Mouse (Mus musculus): ENCODE measurements around the gene Aldh1l2. TPM values are rescaled to one million over a fixed set of nuclear protein-coding genes. Genes with fewer than 3 reads are reported as not detected.
"Not testable (repeated sequence)": the region's sequence is repeated elsewhere in the genome, so short reads cannot be mapped to it uniquely, and the experiment has no call there.

Gene Aldh1l2
- total RNA-seq (2021), result 1 to 10 TPM; 1.6 to 1.9 TPM
- long read RNA-seq, result 0 reads

GRCm38 (mm10) chr10:83533910-83534283, at the start of gene Aldh1l2:
TSS of gene Aldh1l2 (minus strand) at chr10:83534140.
- peak; percentile 15 to 42 for DNase-seq (ENCODE audit: low spot score in 2 of 2)

DNA sequence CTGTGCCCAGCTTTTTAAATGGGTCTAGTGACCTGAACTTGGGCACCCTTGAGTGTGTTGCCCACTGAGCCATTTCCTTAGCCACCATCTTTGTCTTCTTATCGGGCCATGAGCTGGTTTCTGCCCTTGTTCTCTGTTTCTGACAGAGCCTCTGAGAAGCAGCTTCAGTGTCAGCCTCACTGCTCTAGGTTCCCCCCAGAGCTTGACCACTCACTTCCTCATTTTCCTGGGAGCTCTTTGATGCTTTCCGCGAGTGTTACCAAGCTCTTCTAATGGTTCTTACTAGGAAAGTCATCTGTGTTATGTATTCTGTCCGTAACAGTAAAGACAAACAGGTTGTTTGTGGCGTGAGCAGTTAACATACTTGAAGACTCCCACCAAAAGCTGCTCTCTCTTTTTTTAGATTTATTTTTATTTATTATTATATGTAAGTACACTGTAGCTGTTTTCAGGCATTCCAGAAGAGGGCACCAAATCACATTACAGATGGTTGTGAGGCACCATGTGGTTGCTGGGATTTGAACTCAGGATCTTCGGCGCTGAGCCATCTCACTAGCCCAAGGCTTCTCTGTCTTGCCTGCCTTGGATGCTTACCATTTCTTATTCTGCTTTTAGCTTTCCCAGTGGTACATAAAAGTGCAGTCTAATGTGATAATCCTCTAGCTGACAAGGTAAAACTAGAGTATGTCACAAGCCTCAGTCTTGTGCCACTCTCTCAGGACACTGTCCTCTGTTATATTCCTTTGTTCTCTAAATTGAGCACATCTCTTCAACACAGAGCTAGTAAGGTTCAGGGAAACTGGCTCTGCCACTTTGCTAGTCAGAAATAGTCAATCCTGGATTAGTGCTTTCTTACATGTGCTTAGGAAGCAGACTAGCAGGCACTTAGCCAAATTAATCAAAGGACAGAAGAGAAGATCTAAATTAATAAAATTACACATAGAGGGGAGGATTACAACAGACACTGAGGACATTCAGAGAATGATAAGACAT, 31.8 kb upstream of the Aldh1l2 start:
- DNase-seq (ENCODE audit: low spot score in 2 of 2), result no peak

GRCm38 (mm10) chr10:83563005-83563404, 29.1 kb upstream of the Aldh1l2 start:
- no peak for DNase-seq (ENCODE audit: low spot score in 2 of 2)

- no peak for DNase-seq (ENCODE audit: low spot score in 2 of 2)
These were observed 11.4 kb upstream of the Aldh1l2 start for GRCm38 (mm10) chr10:83545341-83545740.

DNA sequence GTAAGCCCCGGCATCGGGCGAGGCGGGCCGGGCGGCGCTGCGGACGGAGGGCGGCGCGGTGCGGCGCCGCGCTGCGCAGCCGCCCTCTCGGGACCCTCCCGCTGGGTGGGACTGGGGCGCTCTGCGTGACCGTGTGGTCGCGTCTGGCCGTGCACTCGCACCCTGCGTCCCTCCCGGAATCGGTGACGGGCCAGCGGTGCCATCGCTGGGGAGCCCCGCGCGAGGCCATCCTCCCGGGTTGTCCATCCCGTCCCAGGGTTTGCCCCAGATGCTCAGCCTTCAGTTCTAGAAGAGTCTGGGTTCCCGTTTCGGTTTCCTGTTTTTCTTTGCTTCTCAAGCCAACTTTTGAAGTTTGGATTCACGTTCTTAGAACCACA, 10.2 kb upstream of the Aldh1l2 start:
- DNase-seq (ENCODE audit: low spot score in 2 of 2), result no peak

- peak; percentile 93 to 95 for DNase-seq (ENCODE audit: low spot score in 2 of 2)
These were observed 9.6 kb upstream of the Aldh1l2 start, which contains the start of gene Washc4 for GRCm38 (mm10) chr10:83543439-83544102. TSS of gene Washc4 (plus strand) at chr10:83543752.

DNA sequence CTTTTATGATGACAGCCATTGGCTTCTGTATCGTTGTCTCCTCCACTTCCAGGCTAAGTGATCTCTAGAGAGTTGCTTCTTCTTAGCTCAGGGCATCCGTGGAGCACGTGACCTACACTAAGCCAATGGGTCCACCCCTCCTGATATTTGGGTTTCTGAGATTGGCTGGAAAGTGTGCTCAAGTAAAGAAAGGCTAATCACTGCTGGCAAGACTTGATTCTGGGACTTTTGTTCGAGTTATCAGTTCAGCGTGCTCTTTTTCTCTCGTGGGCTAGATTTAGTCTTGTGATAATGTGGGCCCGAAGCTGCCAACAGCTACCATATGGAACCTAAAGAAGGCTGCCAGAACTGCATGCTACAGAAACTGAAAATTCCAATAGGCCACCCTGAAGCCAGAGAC, 8.3 kb upstream of the Aldh1l2 start:
- peak; percentile 15 to 72 for DNase-seq (ENCODE audit: low spot score in 2 of 2)

DNA sequence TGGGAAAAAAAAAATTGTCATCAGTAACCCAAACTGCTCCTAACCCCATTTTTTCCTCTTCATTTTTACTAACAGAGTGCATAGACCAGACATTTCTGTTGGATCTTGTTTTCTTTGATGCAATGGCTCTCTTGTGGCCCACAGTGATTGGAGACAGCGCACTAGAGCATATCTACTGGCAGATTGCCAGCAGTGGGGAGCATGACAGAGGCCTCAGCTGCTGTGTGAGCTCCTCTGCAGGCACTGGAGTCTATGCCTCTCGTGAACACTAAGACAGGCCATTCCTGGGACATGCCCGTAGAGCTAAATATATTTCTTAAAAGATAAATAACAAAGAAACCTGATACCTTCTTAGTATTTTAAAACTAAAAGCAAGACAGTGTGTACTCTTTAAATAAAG, 6.2 kb upstream of the Aldh1l2 start:
- no peak for DNase-seq (ENCODE audit: low spot score in 2 of 2)

DNA sequence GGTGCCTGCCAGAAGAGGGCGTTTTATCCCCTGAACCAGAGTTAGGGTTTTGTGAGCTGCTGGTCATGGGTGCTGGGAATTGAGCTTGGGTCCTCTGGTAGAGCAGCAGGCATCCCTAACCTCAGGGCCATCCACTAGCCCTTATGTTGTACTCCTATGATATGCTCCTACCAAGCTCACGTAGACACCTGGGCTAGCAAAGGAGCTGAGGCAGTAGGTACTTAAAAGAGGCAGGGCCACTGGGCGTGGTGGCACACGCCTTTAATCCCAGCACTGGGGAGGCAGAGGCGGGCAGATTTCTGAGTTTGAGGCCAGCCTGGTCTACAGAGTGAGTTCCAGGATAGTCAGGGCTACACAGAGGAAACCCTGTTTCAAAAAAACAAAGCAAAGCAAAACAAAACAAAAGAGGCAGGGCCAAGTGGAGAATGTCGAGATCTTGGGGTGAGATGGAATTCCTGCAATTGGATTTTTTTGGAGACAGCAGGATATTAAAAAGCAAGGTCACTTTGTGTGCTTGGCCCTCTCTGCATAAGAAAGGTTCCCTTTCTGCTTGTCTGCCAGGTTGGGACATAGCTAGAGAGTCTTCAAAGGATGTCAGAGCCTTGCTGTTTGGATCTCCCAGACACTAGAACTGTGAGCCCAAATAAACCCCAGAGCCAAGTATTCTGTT, 5.5 kb upstream of the Aldh1l2 start:
- no peak for DNase-seq (ENCODE audit: low spot score in 2 of 2)

DNA sequence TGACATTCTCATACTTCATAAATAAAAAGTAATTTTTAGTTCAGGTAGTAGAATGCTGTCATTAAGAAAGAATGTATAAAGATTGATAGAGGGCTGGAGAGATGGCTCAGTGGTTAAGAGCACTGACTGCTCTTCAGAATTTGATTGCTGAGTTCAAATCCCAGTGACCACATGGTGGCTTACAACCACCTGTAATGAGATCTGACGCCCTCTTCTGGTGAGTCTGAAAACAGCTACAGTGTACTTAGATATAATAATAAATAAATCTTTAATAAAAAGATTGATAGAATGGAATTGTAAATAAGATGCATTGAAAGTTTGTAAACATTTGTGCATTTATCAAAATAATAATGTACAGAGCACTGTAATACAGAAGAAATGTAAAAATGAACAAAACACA, 2.5 kb upstream of the Aldh1l2 start:
- no peak for DNase-seq (ENCODE audit: low spot score in 2 of 2)

DNA sequence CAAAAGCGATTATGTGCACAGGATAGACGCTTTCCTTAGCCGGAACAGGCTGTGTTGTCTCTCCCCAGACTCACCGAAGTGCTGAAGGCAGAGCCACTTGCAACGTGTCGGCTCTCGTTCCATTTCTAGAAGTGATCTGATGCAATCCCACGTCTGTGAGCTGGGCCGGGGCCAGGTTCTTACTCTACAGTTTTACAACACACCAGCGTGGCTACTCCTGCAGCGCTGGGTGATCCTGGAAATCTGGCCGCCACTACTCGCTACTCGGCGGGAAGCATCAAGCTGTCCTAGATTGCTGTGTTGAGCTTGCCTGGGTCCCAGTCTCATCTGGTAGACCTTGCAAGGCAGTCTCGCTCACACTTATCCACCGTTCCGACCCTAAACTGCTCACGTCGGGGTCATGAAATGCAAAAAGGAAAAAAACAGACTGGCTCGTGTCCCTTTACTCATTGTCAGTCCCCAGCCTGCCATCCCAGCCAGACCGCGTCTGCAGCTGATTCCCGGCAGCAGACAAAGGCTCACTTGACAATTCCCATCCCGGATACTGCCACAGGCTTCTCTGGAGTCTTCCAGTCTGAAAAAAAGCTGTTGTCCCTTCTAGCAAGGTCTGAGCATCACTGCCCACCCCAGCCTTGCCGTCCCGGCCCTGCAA, 556 bp downstream of the Aldh1l2 start:
- peak; percentile 14 to 53 for DNase-seq (ENCODE audit: low spot score in 2 of 2)

- DNase-seq (ENCODE audit: low spot score in 2 of 2), result no peak
These were observed 3.5 kb downstream of the Aldh1l2 start for GRCm38 (mm10) chr10:83530384-83530967.

DNA sequence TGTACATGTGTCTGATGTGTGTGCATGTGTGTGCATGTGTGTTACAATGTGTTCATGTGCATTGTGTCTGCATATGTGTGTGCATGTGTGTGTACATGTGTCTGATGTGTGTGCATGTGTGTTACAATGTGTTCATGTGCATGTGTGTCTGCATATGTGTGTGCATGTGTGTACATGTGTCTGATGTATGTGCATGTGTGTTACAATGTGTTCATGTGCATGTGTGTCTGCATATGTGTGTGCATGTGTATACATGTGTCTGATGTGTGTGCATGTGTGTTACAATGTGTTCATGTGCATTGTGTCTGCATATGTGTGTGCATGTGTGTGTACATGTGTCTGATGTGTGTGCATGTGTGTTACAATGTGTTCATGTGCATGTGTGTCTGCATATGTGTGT, 9.7 kb downstream of the Aldh1l2 start:
- DNase-seq (ENCODE audit: low spot score in 2 of 2), result not testable (repeated sequence)

- DNase-seq (ENCODE audit: low spot score in 2 of 2), result no peak
These were observed 12.9 kb downstream of the Aldh1l2 start for GRCm38 (mm10) chr10:83520990-83521389.

DNA sequence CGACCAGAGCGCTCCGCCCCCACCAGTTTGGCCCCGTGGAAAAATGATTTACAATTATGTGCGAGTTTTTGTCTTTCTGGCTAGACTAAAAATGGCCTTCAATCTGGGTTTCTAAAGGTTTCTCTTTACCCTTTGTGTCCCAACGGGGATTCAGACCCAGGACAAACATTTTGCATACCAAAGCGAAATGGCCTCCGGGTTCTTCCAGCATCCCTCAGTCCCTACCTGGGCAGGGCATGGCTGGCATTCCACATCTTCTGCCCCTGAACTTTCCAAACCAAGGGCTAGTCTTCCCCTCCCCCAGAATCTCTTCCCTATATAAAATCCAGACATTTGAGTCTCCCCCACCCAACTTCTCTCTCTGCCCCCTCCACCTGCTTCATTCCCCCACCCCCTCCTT, 20.2 kb downstream of the Aldh1l2 start:
- no peak for DNase-seq (ENCODE audit: low spot score in 2 of 2)

DNA sequence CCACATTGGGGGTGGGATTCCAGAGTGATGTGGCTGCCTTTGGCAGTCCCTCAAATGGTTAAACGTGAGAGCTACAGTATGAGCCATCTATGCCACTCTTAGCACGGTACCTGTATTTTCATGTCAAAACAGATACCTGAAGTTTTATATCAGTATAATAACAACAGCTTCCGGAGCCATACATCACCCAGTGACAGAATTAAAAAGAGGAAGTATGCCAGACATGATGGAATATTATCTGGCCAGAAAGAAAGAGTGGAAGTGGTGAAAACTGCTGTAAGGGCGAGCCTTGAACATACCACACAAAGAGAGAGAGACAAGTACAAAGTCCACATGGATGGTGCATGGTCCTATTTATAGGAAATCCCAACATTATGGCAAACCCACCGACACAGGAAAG, 22.6 kb downstream of the Aldh1l2 start:
- DNase-seq (ENCODE audit: low spot score in 2 of 2), result no peak

- DNase-seq (ENCODE audit: low spot score in 2 of 2), result peak in 1 of 2 experiments; percentile 2
These were observed 24.8 kb downstream of the Aldh1l2 start for GRCm38 (mm10) chr10:83508962-83509660.

GRCm38 (mm10) chr10:83497321-83497720, 36.6 kb downstream of the Aldh1l2 start:
- DNase-seq (ENCODE audit: low spot score in 2 of 2), result no peak

DNA sequence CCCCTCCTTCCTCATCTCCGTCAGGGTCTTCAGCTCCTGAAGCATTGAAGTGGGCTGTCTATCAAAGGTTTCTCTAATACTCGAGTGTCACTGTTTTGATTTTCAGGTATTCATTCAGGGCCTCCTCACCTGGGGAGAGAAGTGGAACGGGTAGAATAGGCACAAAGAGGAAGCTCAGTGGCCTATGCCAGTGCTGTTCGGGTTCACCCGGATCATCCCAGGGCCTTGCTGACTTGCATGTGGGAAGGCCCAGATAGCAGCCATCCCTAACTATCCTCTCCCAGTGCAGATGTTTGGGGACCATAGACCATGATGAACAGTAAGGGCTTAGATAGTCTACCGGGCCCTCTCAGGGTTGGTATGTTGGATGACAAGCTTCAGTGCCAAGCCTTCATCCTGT, 43.4 kb downstream of the Aldh1l2 start:
- no peak for DNase-seq (ENCODE audit: low spot score in 2 of 2)

DNA sequence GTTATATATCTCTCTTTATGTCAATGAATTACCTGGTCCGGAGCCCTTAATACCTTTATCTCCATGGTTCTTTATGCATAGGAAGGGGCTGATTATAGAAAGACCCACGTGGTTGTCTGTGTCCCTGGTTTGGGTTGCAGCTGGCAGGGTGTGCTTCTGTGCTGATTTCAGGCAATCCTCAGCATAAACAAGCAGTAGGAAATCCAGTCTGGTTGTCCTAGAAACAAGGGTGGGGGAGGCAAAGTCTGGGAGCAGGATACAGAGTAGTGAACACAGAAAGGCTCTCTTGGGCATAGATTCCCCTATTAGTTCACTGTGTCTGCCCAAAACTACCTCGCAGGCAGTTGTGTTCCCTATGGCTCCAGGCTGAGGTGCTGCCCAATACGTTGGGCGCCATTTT, 56.7 kb downstream of the Aldh1l2 start:
- peak; percentile 5 to 23 for DNase-seq (ENCODE audit: low spot score in 2 of 2)

All from layer of hippocampus, adult 18-20 months (tissue).